Mouse (Mus musculus) CH12.LX (cell line): ENCODE results near the gene Slc7a7. TPM values are rescaled to one million over a fixed set of nuclear protein-coding genes. Genes with fewer than 3 reads are reported as not detected.

Source experiments
- DNase-seq: peaks from one replicate; pipeline ENCODE4 v3.0.0-alpha.2; 2013; ENCODE audit errors: extremely low read depth
- H3K27ac ChIP-seq: 2 replicates; pipeline ENCODE4 v1.5.1; 2012; ENCODE audit warnings: low read depth, mild to moderate bottlenecking, control low read depth, moderate library complexity; ENCODE audit not compliant: insufficient read depth
- H3K27me3 ChIP-seq: replicated peaks from 2 replicates; pipeline ENCODE3; 2012; ENCODE audit warnings: inconsistent platforms
- H3K36me3 ChIP-seq, 2 experiments: replicated peaks in 1 of 2; 2 replicates each; pipeline versions ENCODE3 to v1.6.1; 2012; ENCODE audit warnings: inconsistent platforms in 1 of 2, low read length in 1 of 2, mild to moderate bottlenecking in 1 of 2, mixed read lengths in 1 of 2, moderate library complexity in 1 of 2; ENCODE audit not compliant: control insufficient read depth in 1 of 2, insufficient read depth in 1 of 2
- H3K4me1 ChIP-seq, 2 experiments: 2 replicates each; pipeline ENCODE4 v1.6.1; 2012; ENCODE audit warnings: inconsistent platforms in 1 of 2, moderate library complexity in 1 of 2; ENCODE audit not compliant: insufficient read depth in 2 of 2, control insufficient read depth in 1 of 2
- H3K4me2 ChIP-seq: 2 replicates; pipeline ENCODE4 v1.6.1; 2012; ENCODE audit warnings: low read depth, mild to moderate bottlenecking, control low read depth; ENCODE audit not compliant: poor library complexity, insufficient read depth, severe bottlenecking
- H3K4me3 ChIP-seq, 3 experiments: fragments of 150-350 bp in 1 of 3; sonication (generic) in 1 of 3; replicated peaks in 1 of 3; 2 replicates each; pipeline versions ENCODE3 to v1.5.1; 2011 to 2012; ENCODE audit warnings: low read depth in 2 of 3, low read length in 2 of 3, mild to moderate bottlenecking in 2 of 3, moderate library complexity in 2 of 3, control low read depth in 1 of 3, improper control_type of control experiment in 1 of 3, inconsistent platforms in 1 of 3, mixed read lengths in 1 of 3; ENCODE audit not compliant: poor library complexity in 1 of 3
- H3K79me2 ChIP-seq: replicated peaks from 2 replicates; pipeline ENCODE4 v1.6.1; 2012; ENCODE audit warnings: mild to moderate bottlenecking, moderate library complexity; ENCODE audit not compliant: control insufficient read depth, poor library complexity, insufficient read depth, severe bottlenecking; ENCODE audit errors: extremely low read depth
- H3K9ac ChIP-seq: 2 replicates; pipeline ENCODE4 v1.6.1; 2012; ENCODE audit warnings: low read depth, mild to moderate bottlenecking, control low read depth, moderate library complexity; ENCODE audit not compliant: insufficient read depth
- H3K9me3 ChIP-seq: replicated peaks from 2 replicates; pipeline ENCODE3; 2012; ENCODE audit warnings: low read length, inconsistent platforms, mixed read lengths
- BHLHE40 ChIP-seq: IDR thresholded peaks from 2 replicates; pipeline ENCODE4 v1.6.1; 2011; ENCODE audit warnings: mild to moderate bottlenecking, low read depth, low read length, improper control_type of control experiment
- CHD1 ChIP-seq: IDR thresholded peaks from 2 replicates; pipeline ENCODE4 v1.6.1; 2012; ENCODE audit warnings: low read depth, low read length, improper control_type of control experiment, inconsistent platforms
- CHD2 ChIP-seq: IDR thresholded peaks from 2 replicates; pipeline ENCODE4 v1.6.1; 2011; ENCODE audit warnings: low read length, improper control_type of control experiment
- CTCF ChIP-seq, 2 experiments: IDR thresholded peaks in 1 of 2; conservative IDR thresholded peaks in 1 of 2; 2 replicates each; pipeline ENCODE4 v1.5.1; 2011 to 2012; ENCODE audit warnings: low read depth in 2 of 2, low read length in 2 of 2, improper control_type of control experiment in 1 of 2, inconsistent platforms in 1 of 2, mild to moderate bottlenecking in 1 of 2, moderate library complexity in 1 of 2
- E2F4 ChIP-seq: IDR thresholded peaks from 2 replicates; pipeline ENCODE4 v1.6.1; 2011; ENCODE audit warnings: low read depth, low read length, improper control_type of control experiment; ENCODE audit not compliant: insufficient replicate concordance
- ELF1 ChIP-seq: IDR thresholded peaks from 2 replicates; pipeline ENCODE4 v1.6.1; 2014; ENCODE audit warnings: low read depth, mild to moderate bottlenecking, inconsistent platforms, low read length, improper control_type of control experiment
- EP300 ChIP-seq: IDR thresholded peaks from 2 replicates; pipeline ENCODE4 v1.6.1; 2011; ENCODE audit warnings: low read length, improper control_type of control experiment
- ETS1 ChIP-seq: conservative IDR thresholded peaks from 2 replicates; pipeline ENCODE4 v1.6.1; 2012; ENCODE audit warnings: low read depth, mild to moderate bottlenecking, inconsistent platforms, low read length, improper control_type of control experiment, moderate library complexity
- GABPA ChIP-seq: IDR thresholded peaks from 2 replicates; pipeline ENCODE4 v1.6.1; 2012; ENCODE audit warnings: low read depth, low read length, improper control_type of control experiment, inconsistent platforms; ENCODE audit not compliant: insufficient replicate concordance
- HCFC1 ChIP-seq: IDR thresholded peaks from 2 replicates; pipeline ENCODE4 v1.6.1; 2012; ENCODE audit warnings: low read depth, mild to moderate bottlenecking, inconsistent platforms, low read length, improper control_type of control experiment
- IRF4 ChIP-seq: IDR thresholded peaks from 2 replicates; pipeline ENCODE4 v1.6.1; 2014; ENCODE audit warnings: low read depth, mild to moderate bottlenecking, inconsistent platforms, low read length, improper control_type of control experiment
- JUN ChIP-seq: IDR thresholded peaks from 2 replicates; pipeline ENCODE4 v1.6.1; 2011; ENCODE audit warnings: low read depth, mild to moderate bottlenecking, low read length, improper control_type of control experiment, moderate library complexity; ENCODE audit not compliant: insufficient read depth
- JUND ChIP-seq: conservative IDR thresholded peaks from 2 replicates; pipeline ENCODE4 v1.6.1; 2011; ENCODE audit warnings: low read depth, low read length, improper control_type of control experiment
- KAT2A ChIP-seq: IDR thresholded peaks from 2 replicates; pipeline ENCODE4 v1.6.1; 2012; ENCODE audit warnings: low read length, improper control_type of control experiment, inconsistent platforms; ENCODE audit not compliant: insufficient replicate concordance
- MAFK ChIP-seq: IDR thresholded peaks from 2 replicates; pipeline ENCODE4 v1.6.1; 2011; ENCODE audit warnings: low read length, improper control_type of control experiment; ENCODE audit not compliant: insufficient replicate concordance
- MAX ChIP-seq: IDR thresholded peaks from 2 replicates; pipeline ENCODE4 v1.6.1; 2011; ENCODE audit warnings: low read length, improper control_type of control experiment
- MAZ ChIP-seq: IDR thresholded peaks from 2 replicates; pipeline ENCODE4 v1.6.1; 2012; ENCODE audit warnings: low read depth, mild to moderate bottlenecking, inconsistent platforms, low read length, improper control_type of control experiment, moderate library complexity
- MXI1 ChIP-seq: IDR thresholded peaks from 2 replicates; pipeline ENCODE4 v1.6.1; 2011; ENCODE audit warnings: mild to moderate bottlenecking, low read depth, low read length, improper control_type of control experiment
- MYC ChIP-seq: IDR thresholded peaks from 2 replicates; pipeline ENCODE4 v1.6.1; 2011; ENCODE audit warnings: low read depth, mild to moderate bottlenecking, improper control_type of control experiment, low read length
- PAX5 ChIP-seq: IDR thresholded peaks from 2 replicates; pipeline ENCODE4 v1.6.1; 2012; ENCODE audit warnings: low read length, inconsistent platforms, mixed read lengths
- POLR2A ChIP-seq: IDR thresholded peaks from 2 replicates; pipeline ENCODE4 v1.6.1; 2011; ENCODE audit warnings: low read depth, mild to moderate bottlenecking, improper control_type of control experiment, low read length
- POLR2AphosphoS2 ChIP-seq: IDR thresholded peaks from 2 replicates; pipeline ENCODE4 v1.6.1; 2011; ENCODE audit warnings: low read depth, low read length, improper control_type of control experiment
- RAD21 ChIP-seq: IDR thresholded peaks from 2 replicates; pipeline ENCODE4 v1.6.1; 2011; ENCODE audit warnings: low read depth, mild to moderate bottlenecking, low read length, improper control_type of control experiment, moderate library complexity
- RCOR1 ChIP-seq: conservative IDR thresholded peaks from 2 replicates; pipeline ENCODE4 v1.6.1; 2012; ENCODE audit warnings: low read depth, mild to moderate bottlenecking, inconsistent platforms, low read length, improper control_type of control experiment
- SIN3A ChIP-seq: IDR thresholded peaks from 2 replicates; pipeline ENCODE4 v1.6.1; 2012; ENCODE audit warnings: low read length, improper control_type of control experiment, inconsistent platforms
- TCF12 ChIP-seq: IDR thresholded peaks from 2 replicates; pipeline ENCODE4 v1.6.1; 2014; ENCODE audit warnings: low read depth, mild to moderate bottlenecking, inconsistent platforms, low read length, improper control_type of control experiment
- UBTF ChIP-seq: IDR thresholded peaks from 2 replicates; pipeline ENCODE4 v1.6.1; 2012; ENCODE audit warnings: low read depth, mild to moderate bottlenecking, inconsistent platforms, low read length, improper control_type of control experiment, moderate library complexity
- USF1 ChIP-seq: IDR thresholded peaks from 2 replicates; pipeline ENCODE4 v1.6.1; 2014; ENCODE audit warnings: low read depth, mild to moderate bottlenecking, inconsistent platforms, low read length, improper control_type of control experiment
- USF2 ChIP-seq: conservative IDR thresholded peaks from 2 replicates; pipeline ENCODE4 v1.6.1; 2011; ENCODE audit warnings: low read depth, low read length, improper control_type of control experiment
- ZC3H11A ChIP-seq: IDR thresholded peaks from 2 replicates; pipeline ENCODE4 v1.6.1; 2012; ENCODE audit warnings: low read depth, mild to moderate bottlenecking, inconsistent platforms, low read length, improper control_type of control experiment
- ZKSCAN1 ChIP-seq: IDR thresholded peaks from 2 replicates; pipeline ENCODE4 v1.6.1; 2012; ENCODE audit warnings: low read depth, inconsistent platforms, low read length, improper control_type of control experiment, borderline replicate concordance
- ZNF384 ChIP-seq: IDR thresholded peaks from 2 replicates; pipeline ENCODE4 v1.6.1; 2012; ENCODE audit warnings: low read depth, low read length, improper control_type of control experiment, inconsistent platforms
- dilution Hi-C: fragments of 300-500 bp; cut with MboI; formaldehyde crosslinking; loops from 2 replicates; pipeline ENCODE4 v1.14.3; 2020; ENCODE audit warnings: low sequenced_read_pairs; ENCODE audit not compliant: extremely low pct_unique_long_range_greater_than_20kb, extremely low pct_ligation_motif_present
- in situ Hi-C: fragments of 300-500 bp; cut with MboI; formaldehyde crosslinking; loops from 3 replicates; pipeline ENCODE4 v1.14.3; 2019; ENCODE audit warnings: low sequenced_read_pairs, low pct_ligation_motif_present, low pct_unique_long_range_greater_than_20kb, mixed read lengths
- polyA plus RNA-seq: library from polyadenylated mRNA; unstranded; fragments of >175 nt; gene quantifications from 2 replicates; pipeline ENCODE4 v1.2.1, GENCODE M21; 2012; ENCODE audit warnings: low read depth; ENCODE audit not compliant: insufficient read length
- total RNA-seq, 2 experiments: library from RNA; depleted of rRNA; stranded (reverse); fragments of 300-350 nt in 1 of 2; fragments of >200 nt in 1 of 2; gene quantifications; 2 replicates each; pipeline ENCODE4 v1.2.3; 2012 to 2014

Gene Slc7a7
- total and polyA plus RNA-seq, 3 experiments: 27.8 to 50.4 (median 45.4) TPM

DNA sequence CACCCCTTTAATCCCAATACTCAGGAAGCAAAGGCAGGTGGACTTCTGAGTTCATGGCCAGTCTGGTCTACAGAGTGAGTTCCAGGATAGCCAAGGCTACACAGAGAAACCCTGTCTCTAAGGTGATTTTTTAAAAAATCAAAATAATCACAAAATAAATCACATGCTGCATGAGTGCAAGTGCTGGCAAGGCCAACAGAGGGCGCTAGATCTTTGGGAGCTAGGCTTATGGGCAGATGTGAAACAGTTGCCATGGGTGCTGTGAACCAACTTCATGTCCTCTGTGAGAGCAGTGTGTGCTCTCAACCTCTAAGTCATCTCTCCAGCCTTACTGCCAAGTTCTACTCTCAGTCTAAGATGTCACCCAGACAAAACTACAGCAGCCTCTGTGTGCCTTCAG, 63.2 kb downstream of the Slc7a7 start:
- H3K4me3 ChIP-seq: no peak overlapping the region
- no peak overlapping the region for H3K9ac ChIP-seq
- no peak for DNase-seq
- in situ Hi-C loops (no loop called here), dilution Hi-C loops (no loop called here)
- H3K27me3 ChIP-seq: no peaks in the 10 kb centered on the region
- H3K79me2 ChIP-seq: no peaks in the 10 kb centered on the region
- peaks cover 4 to 6% of the 10 kb centered on the region in 2 experiments for H3K36me3 ChIP-seq
- H3K27ac ChIP-seq: no peak overlapping the region
- no peak overlapping the region for H3K4me2 ChIP-seq
- TF ChIP-seq SIN3A (no peak), RCOR1 (no peak), POLR2AphosphoS2 (no peak), ZNF384 (no peak), CTCF (conservative IDR thresholded peaks at IDR 0.05 in 1 of 2, IDR thresholded peaks at IDR 0.05 in 1 of 2; ENCODE audit: low read depth in 2 of 2, low read length in 2 of 2) (peak; percentile 23 to 27; a peak in 3 of 4 replicates), ETS1 (no peak), POLR2A (no peak), PAX5 (no peak)
- TF ChIP-seq, all 38 proteins: peak for 1
- peaks cover 15% of the 10 kb centered on the region for H3K9me3 ChIP-seq
- H3K4me1 ChIP-seq: peaks cover 6% of the 10 kb centered on the region in 2 experiments; a peak in 3 of 4 replicates

DNA sequence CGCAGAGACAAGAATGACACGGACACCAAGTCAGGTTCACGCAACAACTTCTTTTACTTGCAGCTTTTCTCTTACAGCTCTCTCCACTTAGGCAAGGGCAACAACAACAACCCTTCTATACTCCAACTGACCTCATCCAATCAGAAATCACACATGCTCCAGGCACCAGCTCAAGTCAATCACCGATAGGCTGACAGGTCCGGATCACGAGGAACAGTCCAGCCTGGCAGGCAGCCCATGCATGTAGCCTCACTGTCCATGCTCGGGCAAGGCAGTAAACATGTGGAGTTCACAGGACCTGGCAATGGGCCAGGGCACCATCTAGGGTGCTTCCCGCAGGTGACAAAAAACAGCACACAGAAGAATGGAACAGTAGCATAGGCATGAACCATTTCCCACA, 65.3 kb downstream of the Slc7a7 start:
- H3K4me1 ChIP-seq: peaks cover 6% of the 10 kb centered on the region in 2 experiments; a peak in 3 of 4 replicates
- peak overlapping the region; percentile 41 to 72 (median 67) for H3K4me3 ChIP-seq
- H3K36me3 ChIP-seq: peaks cover 10 to 14% of the 10 kb centered on the region in 2 experiments
- dilution Hi-C loops (no loop called here), in situ Hi-C loops (no loop called here)
- no peaks in the 10 kb centered on the region for H3K79me2 ChIP-seq
- H3K9ac ChIP-seq: peak overlapping the region; percentile 88
- no peak overlapping the region; the same call in 1 of the 2 replicates for H3K27ac ChIP-seq
- peak; percentile 68 for DNase-seq
- H3K27me3 ChIP-seq: no peaks in the 10 kb centered on the region
- peak overlapping the region; percentile 73; the same call in 1 of the 2 replicates for H3K4me2 ChIP-seq
- peaks cover 25% of the 10 kb centered on the region for H3K9me3 ChIP-seq
- no peak for TF ChIP-seq ZC3H11A
- TF ChIP-seq BHLHE40: peak; percentile 70
- TF ChIP-seq ZKSCAN1: no peak
- no peak for TF ChIP-seq USF2
- TF ChIP-seq IRF4: 0 out of 2 replicates have a peak, but pooled peaks have one; percentile 11
- no peak for TF ChIP-seq MAFK
- TF ChIP-seq POLR2AphosphoS2: no peak
- no peak for TF ChIP-seq JUND
- TF ChIP-seq CHD1: peak; percentile 51; the same call in 1 of the 2 replicates
- peak; percentile 71; the same call in 1 of the 2 replicates for TF ChIP-seq MYC
- no peak for TF ChIP-seq USF1
- TF ChIP-seq ZNF384: no peak
- no peak; the same call in 1 of the 2 replicates for TF ChIP-seq ETS1
- TF ChIP-seq UBTF: no peak
- TF ChIP-seq ELF1: no peak
- no peak for TF ChIP-seq EP300
- TF ChIP-seq RAD21: no peak
- peak; percentile 81 for TF ChIP-seq MAX
- peak; percentile 97 for TF ChIP-seq MXI1
- TF ChIP-seq TCF12: peak; percentile 39; the same call in 1 of the 2 replicates
- TF ChIP-seq MAZ: no peak
- TF ChIP-seq CHD2: 0 out of 2 replicates have a peak, but pooled peaks have one; percentile 26
- no peak for TF ChIP-seq KAT2A
- TF ChIP-seq HCFC1: no peak
- no peak for TF ChIP-seq JUN
- TF ChIP-seq E2F4: no peak
- TF ChIP-seq SIN3A: peak; percentile 78
- no peak for TF ChIP-seq RCOR1
- no peak for TF ChIP-seq GABPA
